In the genomic region with DNA sequence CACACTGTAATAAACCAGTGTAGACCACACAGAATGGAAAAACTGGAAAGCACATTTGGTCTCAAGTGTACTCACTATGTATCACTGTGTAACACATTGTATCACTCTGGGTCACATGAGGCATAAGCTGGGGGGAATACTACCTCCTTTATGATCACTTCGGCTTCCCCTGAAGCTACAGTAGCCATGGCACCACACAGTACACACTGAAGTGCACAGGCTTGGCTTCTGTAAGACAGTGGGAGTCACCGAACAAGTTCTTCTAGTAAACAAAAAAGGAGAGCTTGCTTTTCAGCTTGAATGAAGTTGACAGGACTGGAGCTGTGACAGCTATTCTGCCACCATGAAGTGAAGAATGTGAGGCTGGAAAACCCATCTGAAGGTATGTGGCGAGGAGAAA, we compare ENCODE assay signal across 13 mouse cellular contexts. TPM values are rescaled to one million over a fixed set of nuclear protein-coding genes. Genes with fewer than 3 reads are reported as not detected.
DNase-seq lines count a peak whose midpoint lies in the region; ATAC-seq and TF ChIP-seq lines count a peak whose summit lies in the region.
"Had no signal": no experiment of that assay in that cellular context is flagged by ENCODE, and none has a peak within 500 bp of the region (broad histone marks: within the 10 kb centered on the region; RNA-seq: fewer than 3 reads in every experiment).

No protein-coding gene starts in this region.

- no peak for TF ChIP-seq CTCF in ES-Bruce4 (IDR thresholded peaks at IDR 0.05; ENCODE audit: low read depth, low read length)

- no peak for TF ChIP-seq POLR2A in ES-Bruce4 (IDR thresholded peaks at IDR 0.05; ENCODE audit: insufficient read depth, low read length)

- WGBS in kidney, embryonic 16.5 days = 79% methylated on average over 3 of the region's 3 CpGs
- WGBS in embryonic facial prominence, embryonic 11.5 days = 81% methylated on average over 3 of the region's 3 CpGs

- ATAC-seq in kidney, embryonic 16.5 days (ENCODE audit: low FRiP score, low TSS enrichment) = peak; percentile 68; the same call in 1 of the 2 replicates
- ATAC-seq in embryonic facial prominence, embryonic 11.5 days (replicated peaks; ENCODE audit: insufficient number of reproducible peaks, low FRiP score, low TSS enrichment, low read depth) = no peak
- ATAC-seq: CD4-positive, CD25-positive, alpha-beta regulatory T cell, adult 4 months had no signal

- H3K4me1 ChIP-seq in kidney, embryonic 16.5 days (ENCODE audit: insufficient read depth, low read length) = no peaks in the 10 kb centered on the region
- H3K4me1 ChIP-seq in ES-Bruce4 (ENCODE audit: control insufficient read depth, insufficient read depth, low read length) = peaks cover 6% of the 10 kb centered on the region
- no peaks in the 10 kb centered on the region for H3K4me1 ChIP-seq in embryonic facial prominence, embryonic 11.5 days (ENCODE audit: control insufficient read depth, insufficient read depth, low read length)

- no peak overlapping the region for H3K4me3 ChIP-seq in kidney, embryonic 16.5 days (ENCODE audit: low read length)
- H3K4me3 ChIP-seq in ES-Bruce4 (ENCODE audit: low read depth, low read length) = no peak overlapping the region
- no peak overlapping the region for H3K4me3 ChIP-seq in embryonic facial prominence, embryonic 11.5 days (ENCODE audit: low read depth, low read length)
- H3K4me3 ChIP-seq: erythroblast, embryonic 14.5 days had no signal

- H3K36me3 ChIP-seq in kidney, embryonic 16.5 days (ENCODE audit: insufficient read depth, low read length) = no peaks in the 10 kb centered on the region
- no peaks in the 10 kb centered on the region for H3K36me3 ChIP-seq in ES-Bruce4 (ENCODE audit: control insufficient read depth, insufficient read depth, low read length, poor library complexity, severe bottlenecking)
- no peaks in the 10 kb centered on the region for H3K36me3 ChIP-seq in embryonic facial prominence, embryonic 11.5 days (replicated peaks; ENCODE audit: control insufficient read depth, insufficient read depth, low read depth, low read length)

- no peak overlapping the region for H3K27ac ChIP-seq in kidney, embryonic 16.5 days (ENCODE audit: low read length)
- H3K27ac ChIP-seq in ES-Bruce4 (ENCODE audit: insufficient read depth, low read length) = peak overlapping the region; percentile 72
- no peak overlapping the region for H3K27ac ChIP-seq in embryonic facial prominence, embryonic 11.5 days (replicated peaks; ENCODE audit: low read depth, low read length)

- H3K9me3 ChIP-seq in kidney, embryonic 16.5 days (ENCODE audit: low read length) = no peaks in the 10 kb centered on the region
- H3K9me3 ChIP-seq in ES-Bruce4 (replicated peaks; ENCODE audit: control insufficient read depth, insufficient read depth, low read length, poor library complexity, severe bottlenecking) = no peaks in the 10 kb centered on the region
- H3K9me3 ChIP-seq in embryonic facial prominence, embryonic 11.5 days (replicated peaks; ENCODE audit: control insufficient read depth, low read length) = no peaks in the 10 kb centered on the region

- no peak overlapping the region for H3K9ac ChIP-seq in kidney, embryonic 16.5 days (replicated peaks; ENCODE audit: low read length)
- no peak overlapping the region for H3K9ac ChIP-seq in ES-Bruce4 (ENCODE audit: low read depth, poor library complexity, severe bottlenecking)
- no peak overlapping the region for H3K9ac ChIP-seq in embryonic facial prominence, embryonic 11.5 days (replicated peaks; ENCODE audit: low read length)

- TF ChIP-seq EP300 in ES-Bruce4 (IDR thresholded peaks at IDR 0.05; ENCODE audit: insufficient read depth, low read depth, low read length) = no peak

- H3K4me2 ChIP-seq in kidney, embryonic 16.5 days (replicated peaks; ENCODE audit: low read depth, low read length) = no peak overlapping the region
- no peak overlapping the region for H3K4me2 ChIP-seq in embryonic facial prominence, embryonic 11.5 days (ENCODE audit: low read depth, low read length)

- DNase-seq in kidney, postnatal 14 days = no peak
- peak; percentile 15 for DNase-seq in embryonic facial prominence, embryonic 11.5 days (ENCODE audit: low spot score)
- peak; percentile 36 for DNase-seq in naive thymus-derived CD4-positive, alpha-beta T cell, adult 2 months (ENCODE audit: low read depth)
- no peak for DNase-seq in thymus, postnatal 4 days
- no peak for DNase-seq in cerebellum, adult 9-10 months
- DNase-seq: cerebellum, adult 18-20 months; kidney, adult 18-20 months; left cerebral cortex, postnatal 4 days had no signal

- H3K27me3 ChIP-seq in kidney, embryonic 16.5 days (ENCODE audit: insufficient read depth, low read length) = no peaks in the 10 kb centered on the region
- no peaks in the 10 kb centered on the region for H3K27me3 ChIP-seq in ES-Bruce4 (ENCODE audit: control insufficient read depth, insufficient read depth, low read length, poor library complexity, severe bottlenecking)
- no peaks in the 10 kb centered on the region for H3K27me3 ChIP-seq in embryonic facial prominence, embryonic 11.5 days (ENCODE audit: control insufficient read depth, insufficient read depth, low read length)

RNA-seq across cellular contexts. Expression of gene Ehd2, which starts 37.7 kb away (rescaled TPM):
- 36.8 and 37.9 TPM in 2 replicates for polyA plus RNA-seq in kidney, embryonic 16.5 days (2015; fragmentation: Nextera tagmentation; extraction: Ambion mirVana)
- polyA plus RNA-seq in ES-Bruce4 (2011; ENCODE audit: insufficient read depth, insufficient read length, low read depth, missing spikeins) = 4.6 and 4.9 TPM in 2 replicates
- 10.2 and 10.6 TPM in 2 replicates for polyA plus RNA-seq in embryonic facial prominence, embryonic 11.5 days (2014; fragmentation: Nextera tagmentation; extraction: Ambion mirVana)

RNA-seq across cellular contexts. Expression of gene Bicra, which starts 42.7 kb away (rescaled TPM):
- 7.1 and 7.5 TPM in 2 replicates for polyA plus RNA-seq in kidney, embryonic 16.5 days (2015; fragmentation: Nextera tagmentation; extraction: Ambion mirVana)
- 10.2 and 21.9 TPM in 2 replicates for polyA plus RNA-seq in ES-Bruce4 (2011; ENCODE audit: insufficient read depth, insufficient read length, low read depth, missing spikeins)
- 4.2 and 5.9 TPM in 2 replicates for polyA plus RNA-seq in embryonic facial prominence, embryonic 11.5 days (2014; fragmentation: Nextera tagmentation; extraction: Ambion mirVana)

RNA-seq across cellular contexts. Expression of gene Zfp541, which starts 56.6 kb away (rescaled TPM):
- polyA plus RNA-seq in kidney, embryonic 16.5 days (2015; fragmentation: Nextera tagmentation; extraction: Ambion mirVana) = 0.04 and 0.09 TPM in 2 replicates
- polyA plus RNA-seq in ES-Bruce4 (2011; ENCODE audit: insufficient read depth, insufficient read length, low read depth, missing spikeins) = not detected in 2 replicates
- polyA plus RNA-seq in embryonic facial prominence, embryonic 11.5 days (2014; fragmentation: Nextera tagmentation; extraction: Ambion mirVana) = not detected in 2 replicates
- polyA plus RNA-seq: CD4-positive, CD25-positive, alpha-beta regulatory T cell, adult 4 months; heart, embryonic 14.5 days had no signal

RNA-seq across cellular contexts. Expression of gene Nop53, which starts 59.1 kb away (rescaled TPM):
- 198 and 212 TPM in 2 replicates for polyA plus RNA-seq in kidney, embryonic 16.5 days (2015; fragmentation: Nextera tagmentation; extraction: Ambion mirVana)
- 283 and 299 TPM in 2 replicates for polyA plus RNA-seq in ES-Bruce4 (2011; ENCODE audit: insufficient read depth, insufficient read length, low read depth, missing spikeins)
- polyA plus RNA-seq in embryonic facial prominence, embryonic 11.5 days (2014; fragmentation: Nextera tagmentation; extraction: Ambion mirVana) = 190 and 194 TPM in 2 replicates

Comparison
In these comparisons a context has a peak if more than half of its experiments do, and no peak if none do; other contexts are left out.
1. DNase-seq: peak in embryonic facial prominence, embryonic 11.5 days (single experiment) and naive thymus-derived CD4-positive, alpha-beta T cell, adult 2 months (single experiment); none in kidney, postnatal 14 days (single experiment), thymus, postnatal 4 days (single experiment) and cerebellum, adult 9-10 months (single experiment).